Mouse (Mus musculus): ENCODE results near the gene Gm815. TPM values are rescaled to one million over a fixed set of nuclear protein-coding genes. Genes with fewer than 3 reads are reported as not detected.
A peak's percentile ranks its signal among the peaks of the same experiment; 100 is the strongest.

Gene Gm815
- total and polyA plus RNA-seq, 2 experiments from 2014 or later = not detected

DNA sequence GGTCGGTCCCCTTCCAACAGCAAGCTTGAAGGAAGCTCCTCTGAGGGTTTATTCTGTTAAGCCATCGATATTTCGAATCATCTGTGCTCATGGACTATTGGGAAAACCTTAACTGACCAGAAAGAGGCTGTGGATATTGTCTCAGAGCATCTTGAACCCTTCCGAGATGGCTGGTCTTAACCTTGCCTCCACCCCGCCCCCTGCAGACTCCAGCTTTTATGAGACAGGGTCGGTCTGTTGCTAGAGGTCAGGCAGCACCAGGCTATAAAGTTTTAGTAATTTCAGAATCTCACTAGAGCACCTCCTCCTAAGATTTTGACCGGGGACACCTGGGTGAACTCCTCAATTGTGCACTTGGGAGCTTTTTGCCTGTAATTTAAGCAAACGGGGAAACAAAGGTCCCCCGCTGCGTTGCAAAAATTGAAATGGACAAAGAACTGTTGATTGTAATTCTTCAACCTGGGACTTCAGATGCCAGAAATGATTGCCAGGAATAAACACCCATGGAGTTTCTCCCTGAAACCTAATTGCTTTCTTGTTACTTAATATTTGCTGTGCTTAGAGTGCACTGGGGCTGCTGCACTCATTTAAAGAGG is 8.4 kb upstream of the Gm815 start:
- Histone ChIP-seq H3K27me3 (ENCODE audit: insufficient read depth, low read length) (no peaks in the 10 kb centered on the region), H3K4me2 (ENCODE audit: low read depth) (no peak overlapping the region), H3K4me1 (ENCODE audit: insufficient read depth) (peaks cover 6% of the 10 kb centered on the region; the same call in 1 of the 2 replicates), H3K9me3 (ENCODE audit: low read length) (no peaks in the 10 kb centered on the region), H3K27ac (ENCODE audit: low read depth, low read length) (no peak overlapping the region), H3K36me3 (ENCODE audit: insufficient read depth) (no peaks in the 10 kb centered on the region), H3K9ac (no peak overlapping the region), H3K4me3 (ENCODE audit: low read depth, low read length) (no peak overlapping the region)
- TF ChIP-seq CTCF (IDR thresholded peaks at IDR 0.05; ENCODE audit: low read depth) = no peak
- ATAC-seq = no peak
- WGBS = 10% methylated on average over 10 of the region's 10 CpGs
- no peak for DNase-seq

GRCm38 (mm10) chr19:26879856-26880255 is 5.8 kb upstream of the Gm815 start:
- H3K9me3 ChIP-seq (ENCODE audit: low read length) = no peaks in the 10 kb centered on the region
- H3K9ac ChIP-seq = no peak overlapping the region
- DNase-seq = no peak

GRCm38 (mm10) chr19:26881866-26882427 is 3.7 kb upstream of the Gm815 start:
- no peak overlapping the region for H3K4me3 ChIP-seq (ENCODE audit: low read depth, low read length)
- DNase-seq (no peak), ATAC-seq (no peak)
- no peaks in the 10 kb centered on the region for H3K27me3 ChIP-seq (ENCODE audit: insufficient read depth, low read length)
- no peak overlapping the region for H3K27ac ChIP-seq (ENCODE audit: low read depth, low read length)
- no peak for TF ChIP-seq CTCF (IDR thresholded peaks at IDR 0.05; ENCODE audit: low read depth)
- H3K4me2 ChIP-seq (ENCODE audit: low read depth) = no peak overlapping the region
- no peaks in the 10 kb centered on the region for H3K4me1 ChIP-seq (ENCODE audit: insufficient read depth)
- WGBS = 83% methylated on average over 10 of the region's 10 CpGs
- H3K36me3 ChIP-seq (ENCODE audit: insufficient read depth) = no peaks in the 10 kb centered on the region
- no peak overlapping the region for H3K9ac ChIP-seq
- no peaks in the 10 kb centered on the region for H3K9me3 ChIP-seq (ENCODE audit: low read length)

More at GRCm38 (mm10) chr19:26879856-26880255, 5.8 kb upstream of the Gm815 start:
- no peak for TF ChIP-seq CTCF (IDR thresholded peaks at IDR 0.05; ENCODE audit: low read depth)
- 86% methylated on average over 4 of the region's 4 CpGs for WGBS
- H3K36me3 ChIP-seq (ENCODE audit: insufficient read depth) = no peaks in the 10 kb centered on the region
- H3K4me1 ChIP-seq (ENCODE audit: insufficient read depth) = no peaks in the 10 kb centered on the region
- no peak overlapping the region for H3K4me3 ChIP-seq (ENCODE audit: low read depth, low read length)
- H3K4me2 ChIP-seq (ENCODE audit: low read depth) = no peak overlapping the region
- no peak overlapping the region for H3K27ac ChIP-seq (ENCODE audit: low read depth, low read length)
- ATAC-seq = no peak
- no peaks in the 10 kb centered on the region for H3K27me3 ChIP-seq (ENCODE audit: insufficient read depth, low read length)

GRCm38 (mm10) chr19:26888171-26888570 is 2.5 kb downstream of the Gm815 start:
- H3K36me3 ChIP-seq (ENCODE audit: insufficient read depth) = no peaks in the 10 kb centered on the region
- 0 out of 2 replicates have a peak overlapping the region, but pooled peaks have one; percentile 10 for H3K27ac ChIP-seq (ENCODE audit: low read depth, low read length)
- no peaks in the 10 kb centered on the region for H3K4me1 ChIP-seq (ENCODE audit: insufficient read depth)
- WGBS = 45% methylated on average over 9 of the region's 9 CpGs
- no peak overlapping the region for H3K4me2 ChIP-seq (ENCODE audit: low read depth)
- peak; percentile 78 for TF ChIP-seq CTCF (IDR thresholded peaks at IDR 0.05; ENCODE audit: low read depth)
- H3K9me3 ChIP-seq (ENCODE audit: low read length) = no peaks in the 10 kb centered on the region
- H3K9ac ChIP-seq = no peak overlapping the region
- DNase-seq = peak; percentile 79
- H3K4me3 ChIP-seq (ENCODE audit: low read depth, low read length) = no peak overlapping the region
- no peaks in the 10 kb centered on the region for H3K27me3 ChIP-seq (ENCODE audit: insufficient read depth, low read length)
- peak; percentile 94 for ATAC-seq

GRCm38 (mm10) chr19:26891306-26891964 is 5.8 kb downstream of the Gm815 start:
- no peak overlapping the region for H3K4me2 ChIP-seq (ENCODE audit: low read depth)
- no peak overlapping the region for H3K9ac ChIP-seq
- H3K4me3 ChIP-seq (ENCODE audit: low read depth, low read length) = no peak overlapping the region
- H3K4me1 ChIP-seq (ENCODE audit: insufficient read depth) = no peaks in the 10 kb centered on the region
- no peaks in the 10 kb centered on the region for H3K9me3 ChIP-seq (ENCODE audit: low read length)
- DNase-seq (no peak), ATAC-seq (no peak)
- WGBS = 59% methylated on average over 9 of the region's 9 CpGs
- H3K27me3 ChIP-seq (ENCODE audit: insufficient read depth, low read length) = no peaks in the 10 kb centered on the region
- H3K36me3 ChIP-seq (ENCODE audit: insufficient read depth) = no peaks in the 10 kb centered on the region
- TF ChIP-seq CTCF (IDR thresholded peaks at IDR 0.05; ENCODE audit: low read depth) = no peak
- H3K27ac ChIP-seq (ENCODE audit: low read depth, low read length) = no peak overlapping the region

- Histone ChIP-seq H3K4me1 (ENCODE audit: insufficient read depth) (no peaks in the 10 kb centered on the region), H3K27ac (ENCODE audit: low read depth, low read length) (no peak overlapping the region), H3K9me3 (ENCODE audit: low read length) (no peaks in the 10 kb centered on the region), H3K27me3 (ENCODE audit: insufficient read depth, low read length) (no peaks in the 10 kb centered on the region), H3K4me3 (ENCODE audit: low read depth, low read length) (no peak overlapping the region), H3K4me2 (ENCODE audit: low read depth) (no peak overlapping the region), H3K9ac (no peak overlapping the region), H3K36me3 (ENCODE audit: insufficient read depth) (no peaks in the 10 kb centered on the region)
- DNase-seq = no peak
- peak; percentile 21; the same call in 1 of the 2 replicates for TF ChIP-seq CTCF (IDR thresholded peaks at IDR 0.05; ENCODE audit: low read depth)
- 80% methylated on average over 5 of the region's 5 CpGs for WGBS
- ATAC-seq = no peak
Measured at GRCm38 (mm10) chr19:26892861-26893260, 7.2 kb downstream of the Gm815 start.

- no peak overlapping the region for H3K9ac ChIP-seq
- ATAC-seq (no peak), DNase-seq (no peak)
- no peak overlapping the region for H3K27ac ChIP-seq (ENCODE audit: low read depth, low read length)
- no peaks in the 10 kb centered on the region for H3K9me3 ChIP-seq (ENCODE audit: low read length)
- no peaks in the 10 kb centered on the region for H3K27me3 ChIP-seq (ENCODE audit: insufficient read depth, low read length)
- WGBS = 76% methylated on average over 4 of the region's 4 CpGs
- TF ChIP-seq CTCF (IDR thresholded peaks at IDR 0.05; ENCODE audit: low read depth) = no peak
- no peaks in the 10 kb centered on the region for H3K36me3 ChIP-seq (ENCODE audit: insufficient read depth)
- no peak overlapping the region for H3K4me3 ChIP-seq (ENCODE audit: low read depth, low read length)
- no peak overlapping the region for H3K4me2 ChIP-seq (ENCODE audit: low read depth)
- H3K4me1 ChIP-seq (ENCODE audit: insufficient read depth) = no peaks in the 10 kb centered on the region
Measured at GRCm38 (mm10) chr19:26902162-26902561, 16.5 kb downstream of the Gm815 start.
